Mouse (Mus musculus): ENCODE measurements at regions not wholly inside any gene's neighbourhood (a gene's known extent, or its start where the extent isn't known, plus 50 kb on each side); places are given as distances from the start of the nearest gene placed in this dataset.

- no peak overlapping the region for H3K4me3 ChIP-seq
- intact Hi-C loops (cut with DNase I): no loop called here
- DNase-seq: no peak
These were observed 118.4 kb upstream of the Sdk2 start for GRCm38 (mm10) chr11:114184970-114185882.

GRCm38 (mm10) chr11:114184431-114184830 lies 117.6 kb upstream of the Sdk2 start:
- peak; percentile 41 for TF ChIP-seq CTCF (IDR thresholded peaks at IDR 0.05)
- H3K4me3 ChIP-seq: no peak overlapping the region
- no peak for DNase-seq
- H3K27ac ChIP-seq: no peak overlapping the region
- intact Hi-C loops (cut with DNase I): no loop called here

More at GRCm38 (mm10) chr11:114184970-114185882, 118.4 kb upstream of the Sdk2 start:
- no peak; the same call in 1 of the 2 replicates for TF ChIP-seq CTCF (IDR thresholded peaks at IDR 0.05)
- H3K27ac ChIP-seq: no peak overlapping the region

- H3K27ac ChIP-seq: no peak overlapping the region
- DNase-seq: no peak
- intact Hi-C loops (cut with DNase I): no loop called here
- no peak overlapping the region for H3K4me3 ChIP-seq
- TF ChIP-seq CTCF (IDR thresholded peaks at IDR 0.05): no peak
These were observed 116.4 kb upstream of the Sdk2 start for GRCm38 (mm10) chr11:114183231-114183630.

DNA sequence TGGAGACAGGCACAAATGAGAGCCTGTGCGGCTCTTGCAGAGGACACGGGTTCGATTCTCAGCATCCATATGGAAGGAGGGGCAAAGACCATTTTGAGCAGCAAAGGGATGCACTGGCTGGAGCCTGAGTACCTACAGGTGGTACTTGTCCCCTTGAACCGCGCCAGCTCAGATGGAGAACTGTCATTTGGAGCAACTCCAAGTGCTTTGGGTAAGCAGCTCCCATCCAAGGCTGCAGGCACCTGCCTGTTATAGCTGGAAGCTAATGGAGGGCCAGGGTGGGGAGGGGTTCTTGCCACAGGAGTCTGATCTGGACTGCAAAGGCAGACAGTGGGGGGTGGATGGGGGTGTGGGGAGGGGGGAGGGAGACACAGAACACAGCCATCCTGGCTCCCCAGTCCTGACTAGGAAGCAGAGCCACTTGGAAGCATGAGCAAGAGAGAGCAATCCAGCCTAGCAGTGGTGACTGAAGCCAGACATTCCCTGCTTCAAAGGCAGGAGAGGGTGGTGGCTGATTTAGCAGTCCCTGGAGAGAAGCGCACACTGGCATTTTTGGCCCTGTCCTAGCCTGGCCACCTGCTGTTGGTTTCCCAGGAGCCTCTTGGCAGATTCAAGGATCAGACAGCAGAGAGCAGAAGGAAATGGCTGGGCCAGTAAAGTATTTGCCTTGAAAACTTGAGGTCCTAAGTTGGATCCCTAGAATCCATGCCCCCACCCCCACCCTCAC lies 112.1 kb upstream of the Sdk2 start:
- intact Hi-C loops (cut with DNase I): no loop called here
- Histone ChIP-seq H3K4me3 (no peak overlapping the region), H3K27ac (no peak overlapping the region)
- TF ChIP-seq CTCF (IDR thresholded peaks at IDR 0.05): peak; percentile 11; the same call in 1 of the 2 replicates
- DNase-seq: peak; percentile 54

DNA sequence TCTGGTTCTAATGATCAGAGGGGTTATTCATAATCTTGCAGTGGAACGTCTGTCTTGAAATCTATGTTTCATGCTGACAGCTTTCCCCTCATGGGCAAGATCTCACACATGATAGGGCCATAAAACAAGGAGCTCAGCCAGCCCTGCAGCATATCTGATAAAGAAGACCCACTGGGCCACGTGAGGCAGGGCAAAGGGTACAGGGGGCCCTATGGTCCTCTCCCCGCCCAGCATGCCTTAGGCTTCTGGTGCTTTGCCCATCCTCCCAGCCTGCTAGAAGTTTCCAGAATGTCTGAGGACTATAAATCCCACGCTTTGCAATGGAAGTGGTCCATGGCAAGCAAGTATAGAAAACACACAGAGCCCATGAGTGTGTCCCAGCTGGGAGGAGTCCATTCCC lies 110.9 kb upstream of the Sdk2 start:
- no peak for DNase-seq
- intact Hi-C loops (cut with DNase I): no loop called here
- TF ChIP-seq CTCF (IDR thresholded peaks at IDR 0.05): no peak
- H3K27ac ChIP-seq: no peak overlapping the region
- no peak overlapping the region for H3K4me3 ChIP-seq

DNA sequence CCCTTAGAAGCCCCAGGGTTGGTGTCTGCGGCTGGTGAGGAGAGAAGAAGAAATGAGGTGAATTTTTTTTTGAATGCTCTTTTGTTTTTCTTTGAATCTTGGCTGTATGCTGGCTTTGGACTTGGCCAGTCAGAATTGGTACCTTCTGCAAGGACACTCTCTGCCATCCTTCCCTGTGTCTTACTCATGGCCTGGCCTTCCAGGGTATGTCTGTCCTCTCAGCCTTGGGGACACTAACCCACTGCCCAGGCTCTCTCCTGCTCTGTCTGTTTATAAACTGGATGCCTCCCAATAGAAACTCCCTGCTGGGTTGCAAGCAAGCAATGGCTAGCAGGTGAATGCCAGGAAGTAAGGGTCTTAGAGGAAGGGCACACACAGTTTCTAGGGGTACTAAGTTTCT lies 110.4 kb upstream of the Sdk2 start:
- Histone ChIP-seq H3K27ac (no peak overlapping the region), H3K4me3 (no peak overlapping the region)
- TF ChIP-seq CTCF (IDR thresholded peaks at IDR 0.05): no peak
- DNase-seq: no peak
- intact Hi-C loops (cut with DNase I): no loop called here

DNA sequence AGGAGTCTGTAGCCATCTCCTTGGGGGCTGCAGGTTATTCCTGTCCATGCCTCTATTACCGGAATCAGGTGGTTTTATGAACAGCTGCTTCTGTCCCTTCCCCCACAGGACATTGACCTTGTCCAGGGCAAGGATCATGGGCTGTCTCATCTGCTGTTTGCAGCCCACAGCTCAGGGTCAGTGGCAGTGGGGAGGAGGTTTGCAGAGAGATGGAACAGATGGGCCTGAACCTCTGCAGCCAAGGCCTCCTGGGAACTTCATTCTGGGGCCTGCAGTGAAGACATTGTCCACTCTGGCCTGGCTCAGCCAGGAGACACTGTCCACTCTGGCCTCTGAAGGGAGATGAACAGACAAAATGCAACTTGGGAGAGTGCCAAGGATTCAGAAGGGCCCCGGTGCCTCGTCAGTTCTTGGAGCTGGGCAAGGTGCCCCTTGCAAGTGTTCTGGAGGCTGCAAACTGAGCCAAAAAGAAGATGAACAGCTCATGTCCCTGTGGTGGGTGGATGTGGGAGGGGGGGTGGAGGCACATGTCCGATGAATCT lies 109.9 kb upstream of the Sdk2 start:
- Histone ChIP-seq H3K27ac (no peak overlapping the region), H3K4me3 (no peak overlapping the region)
- peak; percentile 25 for DNase-seq
- intact Hi-C loops (cut with DNase I): no loop called here
- no peak for TF ChIP-seq CTCF (IDR thresholded peaks at IDR 0.05)

DNA sequence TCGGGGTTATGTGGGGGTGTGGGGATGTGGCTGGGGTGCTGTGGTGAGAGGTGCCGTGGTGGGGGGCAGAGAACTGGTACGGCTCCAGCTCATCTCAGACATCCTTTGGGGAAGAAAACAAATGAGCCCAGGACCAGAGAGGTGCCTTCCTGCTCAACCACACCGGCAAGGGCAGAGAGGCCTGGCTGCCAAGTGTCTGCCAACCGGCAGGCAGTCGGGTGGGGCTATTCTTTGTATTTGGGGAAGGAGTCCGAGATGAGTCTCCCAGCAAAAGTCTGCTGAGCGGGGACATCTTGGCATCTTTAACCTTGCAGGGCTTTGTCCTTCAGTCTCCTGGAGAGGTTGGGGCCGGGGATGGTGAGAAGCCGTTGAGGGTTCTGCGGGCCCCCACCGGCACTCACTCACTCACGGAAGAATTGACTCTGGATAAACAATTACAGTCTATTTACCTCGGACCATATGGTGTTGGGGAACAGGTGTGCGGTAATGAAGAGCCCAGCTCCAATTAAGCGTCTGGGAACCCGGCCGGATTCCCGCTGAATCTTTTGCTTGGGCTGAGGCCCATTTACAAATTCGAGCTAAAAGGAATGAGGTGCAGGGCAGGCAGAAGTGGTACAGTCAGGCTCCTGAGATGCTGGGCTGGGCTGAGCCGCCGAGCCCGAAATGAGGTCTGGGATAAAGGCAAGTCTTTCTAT lies 108.7 kb upstream of the Sdk2 start:
- H3K27ac ChIP-seq: no peak overlapping the region
- H3K4me3 ChIP-seq: no peak overlapping the region
- DNase-seq: no peak
- no peak for TF ChIP-seq CTCF (IDR thresholded peaks at IDR 0.05)
- intact Hi-C loops (cut with DNase I): no loop called here

DNA sequence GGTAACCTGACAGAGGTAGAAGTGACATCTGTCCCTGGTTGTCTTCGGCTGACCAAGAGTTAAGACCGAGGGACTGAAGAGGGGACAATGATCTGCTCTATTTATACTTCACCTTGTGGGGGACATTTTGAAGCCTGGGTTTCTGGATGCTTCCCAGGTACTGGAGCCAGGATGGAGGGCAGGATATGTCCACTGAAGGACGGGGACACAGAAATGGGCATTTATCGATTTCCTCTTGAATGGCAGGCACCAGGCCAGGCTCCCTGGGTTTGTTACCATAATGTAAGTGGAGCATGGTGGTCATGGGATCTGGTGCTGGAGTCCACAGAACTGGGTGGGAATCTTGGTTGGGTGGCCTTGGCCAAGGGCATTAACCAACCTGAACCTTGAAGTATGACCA lies 108.0 kb upstream of the Sdk2 start:
- H3K27ac ChIP-seq: no peak overlapping the region
- no peak for DNase-seq
- TF ChIP-seq CTCF (IDR thresholded peaks at IDR 0.05): no peak
- no peak overlapping the region for H3K4me3 ChIP-seq
- intact Hi-C loops (cut with DNase I): no loop called here

GRCm38 (mm10) chr11:114168231-114168661 lies 101.4 kb upstream of the Sdk2 start:
- intact Hi-C loops (cut with DNase I): no loop called here
- Histone ChIP-seq H3K27ac (no peak overlapping the region), H3K4me3 (no peak overlapping the region)
- no peak for DNase-seq
- TF ChIP-seq CTCF (IDR thresholded peaks at IDR 0.05): no peak

GRCm38 (mm10) chr11:114165656-114166362 lies 99.0 kb upstream of the Sdk2 start:
- no peak for TF ChIP-seq CTCF (IDR thresholded peaks at IDR 0.05)
- no peak for DNase-seq
- H3K27ac ChIP-seq: no peak overlapping the region
- intact Hi-C loops (cut with DNase I): no loop called here
- no peak overlapping the region for H3K4me3 ChIP-seq

DNA sequence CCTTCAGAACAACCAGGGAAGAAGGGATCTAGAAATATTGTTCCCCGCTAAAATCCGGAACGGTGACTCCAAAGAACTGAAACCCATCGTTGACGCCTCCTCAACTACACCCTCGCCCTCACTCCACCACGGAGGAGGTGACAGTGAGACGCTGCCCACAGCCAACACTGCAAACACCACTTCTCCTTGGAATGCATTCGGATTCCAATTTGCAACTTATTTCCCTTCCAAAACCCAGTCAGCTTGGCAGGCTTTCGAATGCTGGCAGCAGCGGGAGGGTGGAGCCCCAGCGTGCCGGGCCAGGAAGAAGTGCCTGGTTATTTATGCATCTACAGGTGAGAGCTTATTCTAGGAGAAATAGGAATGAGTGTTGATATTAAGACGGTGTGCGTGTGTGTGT lies 85.9 kb upstream of the Sdk2 start:
- H3K4me3 ChIP-seq: no peak overlapping the region
- TF ChIP-seq CTCF (IDR thresholded peaks at IDR 0.05): no peak
- H3K27ac ChIP-seq: no peak overlapping the region
- DNase-seq: no peak
- intact Hi-C loops (cut with DNase I): no loop called here
